Mouse (Mus musculus) C2C12 (cell line): ENCODE measurements around the gene Hbs1l.

Experiments used
- CEBPB ChIP-seq: IDR thresholded peaks from one replicate; pipeline ENCODE4 v1.6.1; 2011; ENCODE audit warnings: low read depth, mild to moderate bottlenecking, control low read depth, moderate library complexity
- CTCF ChIP-seq: IDR thresholded peaks from one replicate; pipeline ENCODE4 v1.5.1; 2011; ENCODE audit not compliant: control insufficient read depth, insufficient read depth, insufficient read length
- FOSL1 ChIP-seq: IDR thresholded peaks from one replicate; pipeline ENCODE4 v1.8.0; 2011; ENCODE audit warnings: mild to moderate bottlenecking, low read length; ENCODE audit not compliant: poor library complexity, insufficient read depth, severe bottlenecking
- MAX ChIP-seq: IDR thresholded peaks from one replicate; pipeline ENCODE4 v1.6.1; 2011; ENCODE audit warnings: mild to moderate bottlenecking, control low read depth
- MYOD1 ChIP-seq: IDR thresholded peaks from one replicate; pipeline ENCODE4 v1.6.1; 2011; ENCODE audit warnings: low read depth; ENCODE audit not compliant: control insufficient read depth, insufficient read length
- USF1 ChIP-seq: IDR thresholded peaks from one replicate; pipeline ENCODE4 v1.6.1; 2011; ENCODE audit warnings: low read depth, mild to moderate bottlenecking, control low read depth, moderate library complexity

GRCm38 (mm10) chr10:21400031-21400430 is 104.3 kb downstream of the Hbs1l start:
- TF ChIP-seq USF1 (no peak), MAX (no peak), CTCF (no peak), CEBPB (no peak), FOSL1 (no peak), MYOD1 (no peak)
